Mouse (Mus musculus) myocyte (in vitro differentiated cells): ENCODE measurements at regions not wholly inside any gene's neighbourhood (a gene's known extent, or its start where the extent isn't known, plus 50 kb on each side); places are given as distances from the start of the nearest gene placed in this dataset.

Source experiments
- E2F4 ChIP-seq: IDR thresholded peaks from one replicate; pipeline ENCODE4 v1.6.1; 2011; ENCODE audit warnings: mild to moderate bottlenecking, control low read depth, moderate library complexity; ENCODE audit not compliant: insufficient read depth
- MAX ChIP-seq: IDR thresholded peaks from one replicate; pipeline ENCODE4 v1.6.1; 2011; ENCODE audit warnings: low read depth, mild to moderate bottlenecking, control low read depth
- POLR2A ChIP-seq: IDR thresholded peaks from one replicate; pipeline ENCODE4 v1.6.1; 2011; ENCODE audit warnings: low read depth, mild to moderate bottlenecking, control low read depth, moderate library complexity; ENCODE audit not compliant: insufficient read length
- TCF12 ChIP-seq: IDR thresholded peaks from one replicate; pipeline ENCODE4 v1.6.1; 2011; ENCODE audit warnings: mild to moderate bottlenecking, control low read depth; ENCODE audit not compliant: poor library complexity, insufficient read depth, severe bottlenecking
- USF1 ChIP-seq: IDR thresholded peaks from one replicate; pipeline ENCODE4 v1.6.1; 2011; ENCODE audit warnings: low read depth, mild to moderate bottlenecking, control low read depth, moderate library complexity

DNA sequence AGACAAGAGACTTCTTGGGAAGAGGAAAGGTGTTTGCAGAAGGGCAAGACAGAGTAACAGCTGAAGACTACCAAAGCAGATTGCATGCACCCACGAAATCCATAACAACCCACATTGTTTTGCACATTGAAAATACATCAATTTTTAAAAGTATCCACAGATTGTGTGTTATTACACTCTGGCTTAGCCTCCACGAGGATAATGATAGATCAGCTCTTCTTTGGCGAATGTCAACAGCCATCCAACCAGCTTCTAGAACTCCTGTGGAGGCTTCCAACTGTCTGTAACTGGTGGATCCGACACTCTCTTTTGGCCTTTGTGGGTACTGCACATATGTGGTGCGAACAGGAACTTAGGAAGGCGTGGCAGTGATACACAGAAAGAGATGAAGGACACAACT is 54.6 kb upstream of the Lyplal1 start:
- no peak for TF ChIP-seq USF1
- TF ChIP-seq POLR2A = no peak
- no peak for TF ChIP-seq MAX
- TF ChIP-seq E2F4 = no peak
- no peak for TF ChIP-seq TCF12
